Mouse (Mus musculus) bone marrow, adult 2 months (tissue): Measurements from ENCODE around the gene Zfp3.

Experiments
- CTCF ChIP-seq: fragments of 200-500 bp; IDR thresholded peaks from 2 replicates; pipeline ENCODE4 v1.5.1; 2011; ENCODE audit warnings: low read length, control low read depth; ENCODE audit not compliant: control insufficient read depth, insufficient read depth
- POLR2A ChIP-seq: fragments of 200-500 bp; IDR thresholded peaks from 2 replicates; pipeline ENCODE4 v1.6.1; 2011; ENCODE audit warnings: low read depth, mild to moderate bottlenecking, control low read depth, low read length, borderline replicate concordance; ENCODE audit not compliant: control insufficient read depth

GRCm38 (mm10) chr11:70787052-70787451 lies 23.0 kb downstream of the Zfp3 start:
- no peak for TF ChIP-seq CTCF
- TF ChIP-seq POLR2A: no peak
